ENCODE assay signal across 10 mouse cellular contexts in genomic region chr12:76512731-76513130, GRCm38 (mm10). TPM values are rescaled to one million over a fixed set of nuclear protein-coding genes. Genes with fewer than 3 reads are reported as not detected.
A peak's percentile ranks its signal among the peaks of the same experiment; 100 is the strongest.
DNase-seq lines count a peak whose midpoint lies in the region; ATAC-seq lines count a peak whose summit lies in the region.
"Had no signal": no experiment of that assay in that cellular context is flagged by ENCODE, and none has a peak within 500 bp of the region (broad histone marks: within the 10 kb centered on the region; RNA-seq: fewer than 3 reads in every experiment).

No protein-coding gene starts in this region.

- H3K27me3 ChIP-seq in forebrain, embryonic 11.5 days (ENCODE audit: control insufficient read depth, insufficient read depth, low read length) = no peaks in the 10 kb centered on the region
- H3K27me3 ChIP-seq in forebrain, embryonic 13.5 days = no peaks in the 10 kb centered on the region
- H3K27me3 ChIP-seq: CH12.LX had no signal

- H3K9ac ChIP-seq in forebrain, embryonic 11.5 days (ENCODE audit: low read length) = no peak overlapping the region
- no peak overlapping the region for H3K9ac ChIP-seq in forebrain, embryonic 13.5 days

- no peak overlapping the region for H3K4me2 ChIP-seq in forebrain, embryonic 11.5 days (ENCODE audit: low read depth, low read length, severe bottlenecking)
- no peak overlapping the region for H3K4me2 ChIP-seq in forebrain, embryonic 13.5 days

- no peaks in the 10 kb centered on the region for H3K36me3 ChIP-seq in forebrain, embryonic 11.5 days (ENCODE audit: control insufficient read depth, insufficient read depth, low read length)
- no peaks in the 10 kb centered on the region for H3K36me3 ChIP-seq in forebrain, embryonic 13.5 days (ENCODE audit: poor library complexity, severe bottlenecking)

- H3K27ac ChIP-seq in forebrain, embryonic 11.5 days (ENCODE audit: low read depth, low read length) = no peak overlapping the region
- H3K27ac ChIP-seq in forebrain, embryonic 13.5 days = no peak overlapping the region

- H3K4me1 ChIP-seq in forebrain, embryonic 11.5 days (replicated peaks; ENCODE audit: control insufficient read depth, insufficient read depth, low read length) = no peaks in the 10 kb centered on the region; the same call in 1 of the 2 replicates
- 0 out of 2 replicates have a peak, but pooled peaks cover 1% of the 10 kb centered on the region for H3K4me1 ChIP-seq in forebrain, embryonic 13.5 days

- no peaks in the 10 kb centered on the region for H3K9me3 ChIP-seq in forebrain, embryonic 11.5 days (ENCODE audit: control insufficient read depth, low read length)
- no peaks in the 10 kb centered on the region for H3K9me3 ChIP-seq in forebrain, embryonic 13.5 days (replicated peaks)

- no peak for ATAC-seq in forebrain, embryonic 11.5 days (replicated peaks; ENCODE audit: low FRiP score)
- ATAC-seq in forebrain, embryonic 13.5 days = no peak

- H3K4me3 ChIP-seq in forebrain, embryonic 11.5 days (ENCODE audit: low read depth, low read length) = no peak overlapping the region
- no peak overlapping the region for H3K4me3 ChIP-seq in forebrain, embryonic 13.5 days

- WGBS in forebrain, embryonic 11.5 days = 65% methylated on average over 1 of the region's 1 CpGs
- 66% methylated on average over 1 of the region's 1 CpGs for WGBS in forebrain, embryonic 13.5 days

- DNase-seq in kidney, adult 11 months = peak; percentile 79
- DNase-seq in kidney, postnatal 4 days = no peak
- peak; percentile 35 for DNase-seq in adrenal gland, postnatal 25 days
- DNase-seq in cerebellum, adult 9-10 months = peak; percentile 88
- DNase-seq in kidney, adult 8-10 months = peak; percentile 82
- no peak for DNase-seq in forebrain, embryonic 11.5 days (ENCODE audit: low spot score)
- DNase-seq in spleen, postnatal 14 days (ENCODE audit: low spot score in 2 of 2) = no peak
- DNase-seq: gastrocnemius, postnatal 14 days had no signal

RNA-seq across cellular contexts. Expression of gene Plekhg3, which starts 18.0 kb away (rescaled TPM):
- total RNA-seq in adrenal gland, postnatal 25 days (2021) = 12.2 and 14.7 TPM in 2 replicates
- 1.0 and 1.3 TPM in 2 replicates for polyA plus RNA-seq in forebrain, embryonic 11.5 days (2014; fragmentation: Nextera tagmentation; extraction: Ambion mirVana)
- polyA plus RNA-seq in forebrain, embryonic 13.5 days (2015; fragmentation: Nextera tagmentation; extraction: Ambion mirVana) = 0.63 and 0.97 TPM in 2 replicates

Comparison
In these comparisons a context has a peak if more than half of its experiments do, and no peak if none do; other contexts are left out.
1. DNase-seq: peak in kidney, adult 11 months (single experiment), adrenal gland, postnatal 25 days (single experiment), cerebellum, adult 9-10 months (single experiment) and kidney, adult 8-10 months (2 of 2); none in kidney, postnatal 4 days (0 of 2), forebrain, embryonic 11.5 days (single experiment) and spleen, postnatal 14 days (0 of 2).